Mouse (Mus musculus) stomach, postnatal 0 days (tissue): Measurements from ENCODE around the gene Olfr974. TPM values are rescaled to one million over a fixed set of nuclear protein-coding genes. Genes with fewer than 3 reads are reported as not detected.
"Not testable (repeated sequence)": the region's sequence is repeated elsewhere in the genome, so short reads cannot be mapped to it uniquely, and the experiment has no call there.

ENCODE experiments used
- ATAC-seq: fragments of 200-750 bp; cut with Nextera tagmentation; 2 replicates; pipeline ENCODE4 v1.8.0; 2017; ENCODE audit not compliant: low FRiP score, low TSS enrichment
- DNase-seq: peaks from one replicate; pipeline ENCODE4 v3.0.0-alpha.2; 2016; ENCODE audit warnings: low spot score
- H3K27ac ChIP-seq: fragments of 300-500 bp; sonication (generic); replicated peaks from 2 replicates; pipeline ENCODE4 v1.5.1; 2014; ENCODE audit warnings: mild to moderate bottlenecking, control low read depth
- H3K27me3 ChIP-seq: fragments of 300-500 bp; sonication (generic); 2 replicates; pipeline ENCODE4 v1.6.1; 2014; ENCODE audit warnings: low read length; ENCODE audit not compliant: control insufficient read depth, insufficient read depth
- H3K36me3 ChIP-seq: fragments of 300-500 bp; sonication (generic); 2 replicates; pipeline ENCODE4 v1.6.1; 2014; ENCODE audit warnings: low read length, mixed read lengths; ENCODE audit not compliant: control insufficient read depth, insufficient read depth
- H3K4me1 ChIP-seq: fragments of 300-500 bp; sonication (generic); replicated peaks from 2 replicates; pipeline ENCODE4 v1.6.1; 2014; ENCODE audit warnings: antibody characterized with exemption; ENCODE audit not compliant: control insufficient read depth, insufficient read depth
- H3K4me2 ChIP-seq: fragments of 300-500 bp; sonication (generic); replicated peaks from 2 replicates; pipeline ENCODE4 v1.6.1; 2014; ENCODE audit warnings: low read depth, mild to moderate bottlenecking, control low read depth, moderate library complexity
- H3K4me3 ChIP-seq: fragments of 300-500 bp; sonication (generic); 2 replicates; pipeline ENCODE4 v1.5.1; 2014; ENCODE audit warnings: low read depth, low read length, control low read depth
- H3K9ac ChIP-seq: fragments of 300-500 bp; sonication (generic); 2 replicates; pipeline ENCODE4 v1.6.1; 2014; ENCODE audit warnings: mild to moderate bottlenecking, low read length, control low read depth, mixed read lengths
- H3K9me3 ChIP-seq: fragments of 300-500 bp; sonication (generic); 2 replicates; pipeline ENCODE4 v1.6.1; 2016; ENCODE audit warnings: low read length; ENCODE audit not compliant: control insufficient read depth
- CTCF ChIP-seq: IDR thresholded peaks from 2 replicates; pipeline ENCODE4 v1.5.1; 2016; ENCODE audit warnings: antibody characterized with exemption, low read depth, mild to moderate bottlenecking, moderate library complexity
- EP300 ChIP-seq: optimal IDR thresholded peaks from 2 replicates; pipeline ENCODE3; 2016; ENCODE audit warnings: antibody characterized with exemption
- WGBS: fragments of 180-500 bp; shearing (Covaris S2); extraction: QIAGEN DNeasy Blood & Tissue Kit; methylation state at CpG from one replicate; pipeline ENCODE4 v1.1.7; 2014; 5-methylcytosine and 5-hydroxymethylcytosine counted together
- polyA plus RNA-seq: library from polyadenylated mRNA; unstranded; fragments of >200 nt; fragmentation: Nextera tagmentation; extraction: Ambion mirVana; gene quantifications from 2 replicates; pipeline ENCODE4 v1.2.1, GENCODE M21; 2015

Olfr974 gene
- not detected in 2 replicates for polyA plus RNA-seq

DNA sequence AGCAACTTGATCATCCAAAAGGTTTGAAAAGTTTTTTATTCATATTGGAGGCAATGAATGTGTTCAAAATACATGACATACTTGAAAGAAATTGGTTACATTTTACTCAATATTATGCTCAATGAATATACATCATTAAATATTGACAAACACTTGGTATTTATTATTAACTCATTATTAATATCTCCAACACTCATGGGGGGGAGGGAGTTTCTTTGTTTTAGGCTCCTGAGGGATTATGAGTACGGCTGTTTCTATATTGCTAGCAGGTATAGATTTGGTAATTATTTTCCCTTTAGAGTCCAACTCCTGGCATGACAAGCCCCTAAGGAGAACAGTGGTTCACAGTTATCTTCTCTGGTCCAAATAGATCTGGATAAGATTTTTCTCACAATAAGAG lies at the start of gene Olfr974:
Gene Olfr974, plus strand, starts transcription at position 301 of the 400 bp plus-strand sequence.
- DNase-seq (no peak), ATAC-seq (no peak)
- no peaks in the 10 kb centered on the region for H3K27me3 ChIP-seq
- no peak within 1 kb of the TSS for H3K4me2 ChIP-seq
- TF ChIP-seq EP300 (no peak), CTCF (no peak)
- no peak within 1 kb of the TSS for H3K9ac ChIP-seq
- no peak within 1 kb of the TSS for H3K4me3 ChIP-seq
- WGBS, result 74% methylated on average over 1 of the region's 1 CpGs
- H3K4me1 ChIP-seq, result no peaks in the 10 kb centered on the region
- no peak within 1 kb of the TSS for H3K27ac ChIP-seq
- H3K9me3 ChIP-seq, result no peaks in the 10 kb centered on the region
- no peaks in the 10 kb centered on the region for H3K36me3 ChIP-seq

DNA sequence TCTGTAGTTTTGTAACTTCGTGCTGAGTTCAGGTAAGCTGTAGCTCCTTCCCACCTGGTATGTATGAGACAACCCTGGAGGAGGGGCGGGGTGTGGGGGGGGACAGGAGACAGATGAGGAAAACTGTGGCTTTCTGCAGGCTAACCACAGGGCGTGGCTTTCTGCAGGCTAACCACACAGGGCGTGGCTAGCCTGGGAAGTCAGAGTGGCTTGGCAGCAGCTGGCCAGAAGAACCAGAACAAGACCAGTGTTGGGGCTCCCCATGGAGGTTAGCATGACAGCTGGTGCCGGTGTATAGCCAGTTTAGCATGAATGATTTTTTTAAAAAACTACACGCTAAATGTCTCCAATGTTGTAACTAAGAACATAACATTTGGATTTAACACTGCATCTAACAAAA lies 32.2 kb upstream of the Olfr974 start:
- TF ChIP-seq CTCF (no peak), EP300 (no peak)
- H3K27me3 ChIP-seq, result no peaks in the 10 kb centered on the region
- 65% methylated on average over 6 of the region's 6 CpGs for WGBS
- H3K9ac ChIP-seq, result no peak overlapping the region
- ATAC-seq (no peak), DNase-seq (peak; percentile 27)
- no peaks in the 10 kb centered on the region for H3K4me1 ChIP-seq
- H3K4me2 ChIP-seq, result no peak overlapping the region
- no peaks in the 10 kb centered on the region for H3K36me3 ChIP-seq
- no peaks in the 10 kb centered on the region for H3K9me3 ChIP-seq
- no peak overlapping the region for H3K4me3 ChIP-seq
- no peak overlapping the region for H3K27ac ChIP-seq

DNA sequence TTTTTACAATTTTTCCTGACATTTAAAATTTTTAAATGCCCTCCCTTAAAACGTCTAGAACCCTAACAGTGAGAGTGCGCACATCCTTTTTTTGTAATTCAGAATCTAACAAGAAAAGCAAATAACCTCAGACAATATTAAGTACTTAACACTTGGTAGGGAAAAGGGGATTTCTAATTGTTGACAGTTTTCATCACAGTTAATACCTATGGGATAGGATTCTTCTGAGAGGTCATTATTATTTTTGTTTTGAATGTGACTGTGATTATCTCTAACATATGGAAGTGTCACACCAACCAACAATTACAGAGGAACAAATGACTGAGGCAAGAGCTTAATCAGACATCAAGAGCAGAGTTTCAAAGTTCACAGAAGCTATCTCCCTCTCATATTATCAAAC lies 30.3 kb upstream of the Olfr974 start, which contains the start of gene Olfr229:
Gene Olfr229, plus strand, starts transcription at position 301 of the 400 bp plus-strand sequence.
- whole genome bisulfite sequencing, result 63% methylated on average over 2 of the region's 2 CpGs
- Histone ChIP-seq H3K9ac (no peak within 1 kb of the TSS), H3K9me3 (no peaks in the 10 kb centered on the region), H3K4me1 (no peaks in the 10 kb centered on the region), H3K4me3 (no peak within 1 kb of the TSS), H3K27ac (no peak within 1 kb of the TSS), H3K27me3 (no peaks in the 10 kb centered on the region), H3K36me3 (no peaks in the 10 kb centered on the region), H3K4me2 (no peak within 1 kb of the TSS)
- ATAC-seq, result no peak
- TF ChIP-seq EP300, result no peak
- TF ChIP-seq CTCF, result no peak
- DNase-seq, result no peak

- 77% methylated on average over 3 of the region's 3 CpGs for WGBS
Observed at GRCm38 (mm10) chr9:39909939-39910338, 27.4 kb upstream of the Olfr974 start.

GRCm38 (mm10) chr9:39927975-39928836 lies 9.1 kb upstream of the Olfr974 start:
- H3K4me2 ChIP-seq, DNase-seq, H3K4me1 ChIP-seq, H3K27me3 ChIP-seq, H3K9me3 ChIP-seq, H3K9ac ChIP-seq, H3K27ac ChIP-seq, H3K4me3 ChIP-seq, H3K36me3 ChIP-seq: not testable (repeated sequence)
- peak; percentile 69; the same call in 1 of the 2 replicates for ATAC-seq
- no CpG with 5 or more reads among the region's 4 CpGs for WGBS

More at GRCm38 (mm10) chr9:39909939-39910338, 27.4 kb upstream of the Olfr974 start:
- no peaks in the 10 kb centered on the region for H3K27me3 ChIP-seq
- DNase-seq (no peak), ATAC-seq (no peak)
- no peak overlapping the region for H3K4me3 ChIP-seq
- H3K4me2 ChIP-seq, result no peak overlapping the region
- H3K36me3 ChIP-seq, result no peaks in the 10 kb centered on the region
- H3K9ac ChIP-seq, result no peak overlapping the region
- TF ChIP-seq CTCF, result no peak
- no peak for TF ChIP-seq EP300
- H3K9me3 ChIP-seq, result no peaks in the 10 kb centered on the region
- H3K27ac ChIP-seq, result no peak overlapping the region
- H3K4me1 ChIP-seq, result no peaks in the 10 kb centered on the region

- ATAC-seq, H3K9ac ChIP-seq, H3K4me2 ChIP-seq, H3K4me3 ChIP-seq, H3K9me3 ChIP-seq, H3K36me3 ChIP-seq, DNase-seq, H3K27me3 ChIP-seq, H3K27ac ChIP-seq, H3K4me1 ChIP-seq: not testable (repeated sequence)
- WGBS, result 64% methylated on average over 1 of the region's 1 CpGs
Observed at GRCm38 (mm10) chr9:39928837-39929236, 8.5 kb upstream of the Olfr974 start.
